Mouse (Mus musculus): Measurements from ENCODE around the gene Pcca.

Pcca gene

DNA sequence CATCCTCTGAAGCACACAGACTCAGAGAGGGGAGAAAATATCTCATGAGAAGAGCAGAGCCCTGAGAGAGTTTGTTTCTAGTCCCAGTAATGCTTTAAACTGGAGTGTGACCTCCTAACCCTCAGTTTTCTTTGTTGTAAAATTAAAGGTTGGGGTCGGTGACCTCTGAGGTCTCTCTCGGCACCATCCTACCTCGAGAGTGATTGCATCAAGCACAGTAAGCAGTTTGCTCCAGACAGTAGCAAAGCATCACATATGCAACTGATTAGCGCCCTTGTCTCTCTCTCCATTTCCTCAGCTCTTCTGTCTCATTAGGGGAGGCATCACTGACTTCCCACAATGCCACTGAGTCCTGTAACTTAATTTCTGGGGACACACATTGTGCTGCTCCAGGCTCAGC is 302.1 kb downstream of the Pcca start:
- DNase-seq (ENCODE audit: low read depth, low spot score): no peak

DNA sequence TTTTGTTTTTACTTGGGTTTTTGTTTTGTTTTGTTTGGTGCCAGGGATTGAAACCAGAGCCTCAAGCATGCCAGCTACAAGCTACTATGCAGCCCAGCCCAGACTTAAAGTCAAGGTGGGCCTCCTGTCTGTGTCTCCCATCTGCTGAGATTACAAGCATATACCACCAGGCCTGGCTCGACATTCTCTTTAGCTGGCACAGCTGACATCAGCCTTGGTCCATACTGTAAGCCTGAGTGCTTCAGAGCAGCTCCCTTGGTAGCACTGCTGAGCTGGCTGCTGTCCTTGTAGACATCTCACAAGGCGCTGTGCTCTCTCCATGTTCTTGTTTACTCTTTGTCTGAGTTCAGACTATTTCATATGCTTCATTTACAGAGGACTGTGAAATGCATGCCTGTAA is 302.9 kb downstream of the Pcca start:
- DNase-seq (ENCODE audit: low read depth, low spot score): no peak

DNA sequence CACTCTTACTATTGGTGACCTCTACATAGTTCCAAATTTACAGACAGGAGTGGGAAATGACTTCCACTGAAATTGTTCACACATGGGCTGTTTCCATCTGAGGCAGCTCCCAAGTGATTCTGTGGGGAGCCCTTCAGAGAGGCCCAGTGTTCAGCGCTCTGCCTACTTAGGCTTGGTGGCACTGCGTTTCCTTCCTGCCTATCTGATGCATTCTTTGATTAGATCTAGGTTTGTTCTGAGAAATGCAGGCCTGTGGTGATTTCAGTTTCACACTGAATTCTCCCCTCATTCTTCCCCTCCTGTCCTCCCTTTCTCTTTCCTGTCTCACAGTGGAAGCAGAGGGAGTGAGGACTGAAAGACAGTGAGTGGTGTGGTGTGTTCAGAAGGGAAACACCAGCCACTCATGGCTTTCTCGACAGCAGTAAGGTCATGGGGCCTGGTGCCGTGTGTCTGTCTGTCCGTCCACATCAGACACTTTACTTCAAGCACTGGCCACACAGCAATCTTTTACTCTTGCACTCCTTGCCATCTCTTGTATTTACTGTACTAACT is 318.5 kb downstream of the Pcca start:
- DNase-seq (ENCODE audit: low read depth, low spot score): peak; percentile 53

DNA sequence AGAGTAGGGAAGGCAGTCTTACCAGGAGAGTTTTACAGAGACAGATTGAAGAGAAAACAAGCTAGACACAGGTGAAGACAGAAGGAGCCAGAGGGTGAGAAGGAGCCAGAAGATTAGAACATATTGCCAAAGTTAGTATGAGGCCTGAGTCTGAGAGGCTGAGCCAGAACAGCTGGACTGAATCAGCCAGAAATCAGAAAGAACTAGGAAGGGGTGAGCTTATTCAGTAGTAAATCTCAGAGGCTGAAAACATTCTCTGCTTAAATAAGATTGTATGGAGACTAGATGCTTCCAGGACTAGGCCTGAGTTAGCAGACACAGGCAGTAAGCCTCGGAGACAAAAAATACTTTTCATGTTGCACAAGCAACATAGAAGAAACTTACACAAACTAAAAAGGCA is 325.7 kb downstream of the Pcca start:
- DNase-seq (ENCODE audit: low read depth, low spot score): no peak

DNA sequence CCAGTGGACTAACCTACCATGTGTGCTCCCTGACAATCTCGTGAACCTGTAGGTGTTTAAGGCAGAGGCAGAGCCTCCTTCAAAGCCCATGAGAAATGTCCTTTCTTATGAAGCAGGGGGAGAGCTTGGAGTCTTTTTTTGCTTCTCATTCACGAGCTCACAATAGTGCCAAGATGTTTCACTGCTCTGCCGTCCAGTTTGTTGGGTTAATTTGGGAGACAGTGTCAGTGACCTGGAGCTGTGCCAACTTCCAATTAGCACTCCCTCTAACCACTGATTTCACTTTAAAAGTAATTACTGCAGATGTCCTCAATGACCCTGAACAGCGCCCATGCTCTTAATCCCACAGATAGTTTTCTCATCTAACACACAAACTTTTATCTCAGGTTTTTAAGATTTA is 328.5 kb downstream of the Pcca start:
- no peak for DNase-seq (ENCODE audit: low read depth, low spot score)

DNA sequence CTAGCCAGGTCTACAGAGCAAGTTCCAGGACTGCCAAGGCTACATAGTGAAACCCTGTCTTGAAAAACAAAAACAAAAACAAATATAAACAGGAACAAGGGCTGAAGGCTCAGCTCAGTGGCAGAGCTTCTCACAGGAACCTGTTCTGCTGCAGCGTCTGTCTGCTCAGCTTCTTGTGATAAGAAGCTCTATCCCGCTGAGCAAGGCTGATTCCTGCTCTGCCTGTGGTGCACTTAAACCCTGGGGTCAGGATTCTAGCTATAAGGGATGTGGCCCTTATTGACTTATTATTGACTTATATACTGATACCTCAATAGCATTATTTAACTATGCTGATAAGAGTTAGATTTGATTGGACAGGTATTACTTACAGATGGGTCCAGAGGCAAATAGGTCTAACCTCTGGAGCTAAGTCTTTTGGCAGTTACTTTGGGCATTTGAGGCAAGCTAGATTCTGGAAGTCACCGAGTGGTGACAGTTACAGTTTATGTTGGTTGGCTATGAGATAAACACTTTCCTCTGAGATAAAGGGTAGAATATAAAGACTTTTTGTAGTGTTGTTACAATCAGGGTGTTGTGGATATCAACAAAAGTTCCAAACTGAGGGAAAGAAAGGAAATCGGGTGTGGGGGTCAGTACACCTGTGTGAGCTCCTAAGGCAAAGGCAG is 331.5 kb downstream of the Pcca start:
- DNase-seq (ENCODE audit: low read depth, low spot score): no peak

DNA sequence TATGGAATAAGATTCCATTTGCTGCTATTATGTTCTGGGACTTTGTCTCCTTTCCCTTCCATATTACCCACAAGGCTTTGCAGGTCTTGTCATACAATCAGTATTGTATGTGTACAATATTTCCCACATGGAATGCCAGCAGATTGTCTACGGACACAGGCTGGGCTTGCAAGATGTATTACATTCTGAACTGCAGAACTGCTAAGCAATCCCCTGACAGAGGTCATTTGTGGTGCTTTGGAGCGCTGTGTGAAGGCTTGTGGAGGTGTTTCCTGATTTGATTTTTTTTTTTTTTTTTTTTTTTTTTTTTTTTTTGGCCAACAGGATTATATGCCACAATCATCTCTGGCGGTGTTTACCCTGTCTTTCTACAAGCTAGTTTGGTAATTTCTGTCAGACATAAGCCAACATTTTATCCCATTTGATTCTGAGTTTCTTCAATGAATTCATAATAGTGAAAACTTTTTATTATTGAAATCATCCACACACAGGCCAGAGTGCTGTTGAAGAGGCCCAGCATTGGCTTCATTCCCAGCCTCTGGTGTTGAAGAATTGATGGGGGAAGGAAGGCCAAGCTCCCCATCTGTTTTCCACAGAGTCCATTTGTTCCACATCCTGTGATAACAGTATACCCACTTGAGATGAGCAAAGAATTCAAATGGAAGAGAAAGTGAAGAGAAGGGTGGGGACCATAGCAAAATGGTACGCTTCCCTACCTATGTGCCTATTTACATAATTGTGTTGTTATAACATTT is 333.6 kb downstream of the Pcca start:
- no peak for DNase-seq (ENCODE audit: low read depth, low spot score)

DNA sequence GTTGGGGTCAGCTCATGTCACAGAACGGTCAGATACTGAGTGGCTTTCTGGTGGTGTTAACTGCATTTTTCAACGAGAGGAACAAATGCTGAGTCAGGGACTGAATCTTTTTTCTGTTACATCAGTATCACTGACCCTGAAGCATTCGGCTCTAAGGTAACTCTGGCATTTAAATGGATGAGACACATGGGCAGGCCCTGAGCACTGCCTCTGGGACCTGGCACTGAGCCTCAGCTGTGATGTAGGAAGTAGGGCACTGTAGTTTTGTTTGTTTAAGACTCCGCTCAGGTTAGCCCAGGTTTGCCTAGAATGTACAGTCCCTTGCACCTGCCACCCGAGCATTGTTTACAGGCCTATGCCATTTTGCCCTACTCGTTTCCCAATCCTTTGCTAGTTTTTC is 335.7 kb downstream of the Pcca start:
- DNase-seq (ENCODE audit: low read depth, low spot score): no peak

DNA sequence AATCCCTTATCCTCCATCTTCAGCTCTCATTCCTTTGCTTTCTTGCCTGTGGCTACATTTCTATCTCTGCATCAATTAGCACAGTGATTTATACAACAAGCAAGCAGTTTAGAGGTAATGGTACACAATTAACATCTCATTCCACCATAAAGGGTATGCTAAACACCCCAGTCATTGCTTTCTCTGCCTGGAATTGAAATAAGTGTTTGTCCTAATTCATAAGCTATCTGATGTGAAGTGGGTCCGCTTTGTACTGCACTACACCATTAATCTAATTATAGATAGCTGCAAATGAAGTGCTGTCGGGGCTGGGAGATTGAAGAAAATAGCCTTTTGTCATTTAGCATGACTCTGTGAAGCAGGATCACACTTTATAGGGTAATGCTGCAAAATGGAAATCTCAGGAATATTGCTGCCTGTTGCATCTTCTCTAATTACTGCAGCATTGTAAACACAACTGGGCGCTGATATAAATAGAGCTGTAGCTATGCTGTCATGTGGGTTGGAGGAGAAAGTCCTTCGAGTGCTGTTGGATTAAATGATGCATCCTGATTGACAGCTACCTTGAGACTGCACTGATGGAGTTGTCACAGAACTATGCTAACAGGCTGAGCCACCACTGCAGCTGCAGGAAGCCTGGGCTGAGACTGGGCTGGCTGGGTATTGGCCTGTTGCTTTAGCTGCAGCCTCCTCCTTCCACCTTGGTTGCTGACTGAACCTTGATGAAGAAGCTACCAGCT is 337.9 kb downstream of the Pcca start:
- DNase-seq (ENCODE audit: low read depth, low spot score): no peak

DNA sequence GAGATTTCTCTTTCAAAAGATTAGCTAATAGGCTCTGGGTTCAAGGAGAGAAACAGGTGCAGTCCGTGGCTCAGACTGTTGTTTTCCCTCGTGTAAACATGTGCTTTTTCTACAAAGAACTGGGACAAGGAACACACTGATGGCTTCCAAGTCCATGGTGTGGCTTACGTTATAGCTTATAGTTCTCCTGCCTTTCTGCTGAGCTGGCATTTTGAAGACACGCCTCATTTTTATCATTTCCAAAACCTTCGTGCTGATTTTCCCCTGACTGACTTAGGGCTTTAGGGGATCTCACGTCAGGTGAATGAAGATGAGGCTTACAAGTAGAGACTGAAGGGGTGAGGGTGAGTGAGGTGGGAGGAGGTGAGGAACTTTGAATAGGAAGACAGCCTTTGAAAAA is 338.5 kb downstream of the Pcca start:
- DNase-seq (ENCODE audit: low read depth, low spot score): no peak

DNA sequence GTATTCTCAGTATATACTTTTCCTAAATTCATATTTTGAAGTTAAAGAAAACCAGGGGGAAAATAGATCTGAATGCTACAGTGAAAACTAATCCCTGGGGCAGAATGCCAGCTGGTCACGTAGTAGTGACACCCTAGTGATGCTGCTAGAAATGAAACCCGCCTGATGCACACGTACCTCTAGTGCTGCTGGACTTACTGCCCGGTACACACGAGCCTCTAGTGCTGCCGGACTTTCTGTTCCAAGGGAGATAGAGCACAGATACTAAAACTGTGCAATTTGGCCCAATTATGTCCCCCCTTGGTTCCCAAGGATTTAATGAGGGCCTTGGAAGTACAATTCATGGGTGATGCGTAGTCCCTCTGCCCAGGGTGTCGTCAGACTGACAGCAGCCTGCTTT is 340.9 kb downstream of the Pcca start:
- DNase-seq (ENCODE audit: low read depth, low spot score): no peak

DNA sequence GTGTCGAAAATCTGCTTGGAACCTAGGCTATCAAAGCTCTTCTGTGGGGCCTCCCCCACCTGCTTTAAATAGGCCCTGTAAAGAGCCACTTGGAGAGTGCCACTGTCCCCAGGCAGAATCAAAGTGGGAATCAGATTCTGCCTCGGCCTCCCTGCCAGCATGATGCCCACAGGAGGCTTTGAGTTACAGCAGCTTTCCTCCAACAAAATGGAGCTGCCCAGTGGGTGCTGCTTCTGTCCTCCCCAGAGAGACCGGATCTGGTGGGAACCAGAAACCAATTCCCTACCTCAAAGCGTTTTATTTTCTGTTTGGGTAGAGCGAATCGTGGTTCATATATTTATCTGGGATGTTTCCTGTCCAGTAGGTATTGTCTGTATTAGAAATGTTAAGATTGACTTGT is 341.5 kb downstream of the Pcca start:
- DNase-seq (ENCODE audit: low read depth, low spot score): no peak

DNA sequence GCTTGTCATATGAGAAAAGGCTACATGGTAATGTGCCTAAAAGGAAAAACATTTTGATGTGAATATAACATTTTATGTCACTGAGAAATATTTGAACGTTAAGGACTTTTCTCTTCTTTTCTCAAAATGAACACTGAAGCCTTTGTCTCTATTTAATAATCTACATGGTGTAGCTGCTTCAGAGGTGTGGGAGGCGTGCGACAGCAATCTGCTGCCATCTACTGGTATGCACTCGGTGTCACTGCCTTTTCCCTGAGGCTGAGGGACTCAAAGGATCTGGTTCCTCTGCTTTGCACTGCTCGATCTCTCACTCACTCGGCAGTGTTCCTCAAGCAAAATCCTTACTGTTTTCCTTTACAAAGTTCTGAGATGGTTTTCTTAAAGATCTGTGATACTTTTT is 342.0 kb downstream of the Pcca start:
- peak; percentile 85 for DNase-seq (ENCODE audit: low read depth, low spot score)

DNA sequence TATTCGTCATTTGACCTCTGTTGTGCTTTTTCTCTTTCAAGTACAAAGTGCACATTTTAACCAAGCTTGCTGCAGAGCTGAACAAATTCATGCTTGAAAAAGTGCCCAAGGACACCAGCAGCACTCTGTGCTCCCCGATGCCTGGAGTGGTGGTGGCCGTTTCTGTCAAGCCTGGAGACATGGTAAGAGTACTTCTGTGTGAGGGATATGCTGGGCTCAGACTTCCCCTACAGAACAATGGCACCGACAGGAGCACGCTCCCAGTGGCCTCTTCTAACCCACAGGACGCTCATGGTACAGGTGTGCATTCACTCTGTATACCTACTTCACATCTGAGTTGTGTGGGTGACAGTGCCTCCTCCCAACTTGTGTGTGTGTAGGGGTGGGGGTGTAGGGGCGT is 342.6 kb downstream of the Pcca start:
- DNase-seq (ENCODE audit: low read depth, low spot score): no peak

DNA sequence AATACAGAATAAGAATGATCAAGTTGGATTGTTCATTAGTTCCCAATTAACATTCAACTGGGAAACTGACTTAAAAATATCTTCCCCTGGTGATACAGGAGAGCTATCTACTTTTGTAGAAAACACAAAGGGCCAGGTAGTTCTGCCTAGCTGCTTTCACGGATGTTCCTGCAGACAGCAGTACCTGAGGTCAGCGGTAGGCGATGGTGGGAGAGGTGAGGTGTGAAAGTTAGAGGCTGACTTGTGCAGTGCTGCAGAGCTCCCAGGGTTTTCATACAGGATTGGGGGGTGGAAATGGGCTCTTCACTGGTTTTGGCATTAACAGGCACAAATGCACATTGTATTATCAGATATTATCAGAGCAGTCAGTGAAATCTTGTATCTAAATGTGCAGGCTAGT is 343.7 kb downstream of the Pcca start:
- no peak for DNase-seq (ENCODE audit: low read depth, low spot score)

DNA sequence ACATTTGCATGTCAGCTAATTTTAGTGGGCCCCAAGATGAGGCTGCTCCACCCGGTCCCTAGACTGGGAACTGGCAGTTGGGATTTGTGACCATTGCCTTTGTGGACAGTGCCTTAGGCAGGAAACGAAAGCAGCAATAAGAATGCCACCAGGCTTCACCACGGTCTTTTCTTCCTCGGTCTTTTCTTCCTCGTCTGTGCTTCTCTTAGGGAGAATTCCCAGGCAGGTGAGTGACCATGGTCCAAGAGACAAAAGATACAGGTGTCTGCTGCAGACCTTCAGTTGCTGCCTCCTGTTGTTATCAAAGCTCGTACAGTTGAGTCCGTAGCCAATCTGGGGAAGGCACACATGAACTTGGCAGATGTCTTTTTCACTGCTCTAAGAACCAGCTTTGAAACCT is 346.2 kb downstream of the Pcca start:
- DNase-seq (ENCODE audit: low read depth, low spot score): no peak

DNA sequence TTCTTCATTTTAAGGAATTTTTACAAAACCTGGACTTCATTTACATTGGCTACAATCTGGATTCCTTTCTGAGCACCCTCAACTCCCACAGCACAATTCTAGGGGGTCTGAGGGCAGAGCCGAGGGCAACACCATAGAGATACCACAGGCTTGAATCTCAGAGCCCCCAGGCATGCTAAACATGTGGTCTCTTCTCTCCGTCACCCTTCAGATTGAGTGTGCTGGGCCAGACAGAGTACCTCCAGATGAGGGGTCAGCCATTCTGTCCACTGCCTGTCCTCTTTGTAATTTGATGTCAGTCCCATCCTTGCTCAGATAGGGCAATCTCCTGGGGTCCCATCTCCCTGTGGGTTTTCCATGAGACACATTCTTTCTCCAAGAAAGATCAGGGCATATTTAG is 347.6 kb downstream of the Pcca start:
- no peak for DNase-seq (ENCODE audit: low read depth, low spot score)

DNA sequence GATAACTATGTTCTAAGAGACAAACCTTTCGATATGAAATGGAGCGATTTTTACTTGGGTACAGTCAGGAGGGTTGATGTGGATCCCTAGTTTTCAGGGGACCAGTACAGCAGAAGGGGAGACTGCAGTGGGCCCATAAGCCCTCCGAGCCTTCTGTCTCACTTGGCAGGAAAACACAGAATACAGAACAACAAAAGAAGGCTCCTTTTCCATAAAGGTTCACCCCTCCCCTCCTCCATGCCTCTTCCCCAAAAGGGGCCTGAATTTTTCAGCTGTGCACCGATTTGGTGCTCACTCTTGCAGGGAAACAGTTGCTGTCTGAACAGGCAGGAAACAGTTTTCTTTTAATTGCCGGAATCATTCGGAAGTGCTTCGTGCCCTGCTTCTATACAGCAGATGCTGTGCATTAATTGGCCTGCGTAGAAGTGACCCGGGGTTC is 348.1 kb downstream of the Pcca start:
- DNase-seq (ENCODE audit: low read depth, low spot score): no peak

DNA sequence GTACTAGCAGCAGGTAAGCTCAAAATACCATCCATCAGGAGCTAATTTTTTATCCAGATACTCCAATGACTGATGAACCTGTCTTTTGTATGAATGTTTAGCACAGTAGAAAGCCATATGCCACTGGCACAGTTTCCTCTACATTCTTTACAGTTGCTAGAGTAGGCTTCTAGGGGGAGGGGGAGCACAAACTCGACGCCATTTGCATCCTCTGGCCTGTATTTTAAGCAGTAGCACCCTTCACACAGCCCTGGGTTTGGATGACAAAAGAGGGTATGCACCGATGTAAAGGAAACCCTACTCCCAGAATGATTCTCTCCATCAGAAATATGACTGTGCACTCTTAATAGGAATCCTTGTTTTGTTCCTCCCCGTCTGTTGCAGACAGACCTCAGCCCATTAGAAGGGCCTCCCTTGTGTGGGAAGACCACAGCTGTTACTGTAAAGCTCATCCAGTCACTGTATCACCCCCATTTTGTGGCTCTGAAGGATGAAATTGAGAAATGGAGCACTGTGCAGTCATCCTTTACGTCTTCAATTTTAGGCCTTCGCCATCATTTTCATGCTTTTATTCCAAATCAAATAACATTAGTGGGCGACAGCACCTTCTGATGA is 348.8 kb downstream of the Pcca start:
- no peak for DNase-seq (ENCODE audit: low read depth, low spot score)

DNA sequence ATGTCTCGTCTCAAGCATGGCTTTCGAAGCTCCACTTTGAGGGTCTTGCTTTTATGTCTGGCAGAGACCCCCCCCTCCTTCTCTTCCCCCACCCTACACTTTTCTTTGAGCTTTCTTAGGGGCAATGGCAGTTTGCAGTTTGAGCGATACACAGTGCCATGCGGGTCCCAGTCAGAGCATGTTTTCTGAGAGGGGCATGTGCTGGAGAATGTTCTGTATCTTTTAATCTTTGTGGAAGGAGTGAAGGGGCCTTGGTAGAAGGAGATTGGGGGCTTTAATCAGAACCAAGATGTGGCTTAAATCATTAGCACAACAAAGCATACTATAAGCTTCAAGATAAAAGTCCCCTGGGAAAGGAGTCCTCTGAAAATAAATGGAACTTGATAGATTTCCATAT is 349.3 kb downstream of the Pcca start:
- no peak for DNase-seq (ENCODE audit: low read depth, low spot score)

DNA sequence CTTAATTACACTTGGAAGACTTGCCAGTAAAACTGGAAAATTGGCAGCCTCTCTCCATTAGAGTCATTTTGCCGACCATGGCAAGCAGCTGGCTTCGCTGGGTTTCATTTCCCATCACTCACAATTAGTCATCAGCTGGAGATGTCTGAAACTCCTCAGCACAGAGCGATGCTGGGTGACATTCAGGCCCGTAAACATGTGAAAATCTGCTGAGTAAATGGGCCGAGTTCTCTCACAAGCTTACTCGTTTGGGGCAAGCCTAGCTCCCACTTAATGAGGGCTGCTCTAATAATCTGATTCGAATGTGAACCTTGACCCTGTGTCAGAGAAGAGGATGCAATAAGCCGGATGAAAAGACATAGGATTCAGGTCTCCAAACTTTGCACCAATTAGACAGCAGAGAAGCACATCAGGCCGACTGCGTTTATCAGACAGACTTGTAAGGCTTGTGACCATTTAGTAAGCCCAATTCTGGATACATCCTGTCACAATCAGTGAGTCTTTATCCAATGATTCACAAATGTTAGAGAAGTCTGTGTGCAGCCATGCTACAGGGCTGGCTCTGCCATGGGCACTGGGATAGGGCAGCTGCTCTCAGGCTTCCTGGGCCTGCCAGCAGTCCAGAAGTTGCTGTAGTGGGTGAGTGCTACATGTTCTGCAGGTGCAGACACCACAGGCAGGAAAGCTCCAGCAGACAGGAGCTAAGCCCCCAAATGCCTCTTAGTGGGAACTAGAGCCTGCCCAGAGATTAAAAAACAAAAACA is 349.9 kb downstream of the Pcca start:
- no peak for DNase-seq (ENCODE audit: low read depth, low spot score)

Data from CD4-positive, CD25-positive, alpha-beta regulatory T cell, adult 2 months (primary cell).